Mouse (Mus musculus) liver, embryonic 14.5 days (tissue): ENCODE results near the gene Crebl2.

Experiments
- CTCF ChIP-seq: IDR thresholded peaks from 2 replicates; pipeline ENCODE4 v1.5.1; 2016; ENCODE audit warnings: antibody characterized with exemption, low read depth, control low read depth
- EP300 ChIP-seq: IDR thresholded peaks from 2 replicates; pipeline ENCODE4 v1.6.1; 2016; ENCODE audit warnings: antibody characterized with exemption, low read depth

GRCm38 (mm10) chr6:134861386-134861785, 31.4 kb downstream of the Crebl2 start:
- no peak for TF ChIP-seq CTCF
- no peak for TF ChIP-seq EP300
